Mouse (Mus musculus): ENCODE results near the gene Ulk3.

Gene Ulk3

GRCm38 (mm10) chr9:57574397-57574796 is 14.9 kb upstream of the Ulk3 start:
- no peak for DNase-seq

- no peak for DNase-seq
These were observed 13.7 kb upstream of the Ulk3 start for GRCm38 (mm10) chr9:57575577-57575976.

GRCm38 (mm10) chr9:57577144-57577849 is 12.0 kb upstream of the Ulk3 start:
- DNase-seq, result no peak

- DNase-seq, result no peak
These were observed 4.3 kb upstream of the Ulk3 start for GRCm38 (mm10) chr9:57584991-57585390.

- no peak for DNase-seq
These were observed 1.5 kb downstream of the Ulk3 start for GRCm38 (mm10) chr9:57590726-57591125.

GRCm38 (mm10) chr9:57593454-57594173 is 4.4 kb downstream of the Ulk3 start:
- DNase-seq, result no peak

GRCm38 (mm10) chr9:57594174-57594509 is 4.9 kb downstream of the Ulk3 start:
- DNase-seq, result no peak

- no peak for DNase-seq
These were observed 8.0 kb downstream of the Ulk3 start for GRCm38 (mm10) chr9:57597265-57597664.

GRCm38 (mm10) chr9:57597929-57598382 is 8.7 kb downstream of the Ulk3 start:
- no peak for DNase-seq

GRCm38 (mm10) chr9:57598851-57599563 is 9.8 kb downstream of the Ulk3 start:
- no peak for DNase-seq

GRCm38 (mm10) chr9:57600620-57601352 is 11.5 kb downstream of the Ulk3 start:
- no peak for DNase-seq

- DNase-seq, result peak in 1 of 2 experiments; percentile 45
These were observed 12.1 kb downstream of the Ulk3 start for GRCm38 (mm10) chr9:57601353-57601706.

- no peak for DNase-seq
These were observed 12.8 kb downstream of the Ulk3 start for GRCm38 (mm10) chr9:57602098-57602497.

- no peak for DNase-seq
These were observed 15.6 kb downstream of the Ulk3 start for GRCm38 (mm10) chr9:57604875-57605274.

GRCm38 (mm10) chr9:57605503-57605902 is 16.3 kb downstream of the Ulk3 start:
- no peak for DNase-seq

GRCm38 (mm10) chr9:57606139-57606851 is 17.0 kb downstream of the Ulk3 start, which contains the start of gene Cplx3:
TSS of gene Cplx3 (minus strand) at chr9:57606281.
- DNase-seq, result no peak

- DNase-seq, result no peak
These were observed 20.6 kb downstream of the Ulk3 start for GRCm38 (mm10) chr9:57609803-57610202.

- peak in 1 of 2 experiments; percentile 42 for DNase-seq
These were observed 21.1 kb downstream of the Ulk3 start for GRCm38 (mm10) chr9:57610359-57610826.

- DNase-seq, result no peak
These were observed 23.3 kb downstream of the Ulk3 start for GRCm38 (mm10) chr9:57612587-57612986.

- DNase-seq, result no peak
These were observed 24.7 kb downstream of the Ulk3 start for GRCm38 (mm10) chr9:57613975-57614374.

- DNase-seq, result no peak
These were observed 25.5 kb downstream of the Ulk3 start for GRCm38 (mm10) chr9:57614786-57615185.

- DNase-seq, result no peak
These were observed 28.4 kb downstream of the Ulk3 start for GRCm38 (mm10) chr9:57617556-57618169.

Measured in cerebellum, adult 18-20 months (tissue).